Mouse (Mus musculus) megakaryocyte-erythroid progenitor cell, adult 5-6 weeks (primary cell): ENCODE data around the gene Zmym2. TPM values are rescaled to one million over a fixed set of nuclear protein-coding genes. Genes with fewer than 3 reads are reported as not detected.

Source experiments
- ATAC-seq: replicated peaks from 2 replicates; pipeline ENCODE4 v1.8.0; 2016; ENCODE audit warnings: mild to moderate bottlenecking, inconsistent platforms; ENCODE audit not compliant: severe bottlenecking, poor library complexity, low FRiP score, low TSS enrichment
- total RNA-seq, 2 experiments: library from RNA; stranded (forward) in 1 of 2; stranded (reverse) in 1 of 2; fragments of 200-1000, 215-1000 nt in 1 of 2; fragments of >200 nt in 1 of 2; fragmentation: Nextera tagmentation in 1 of 2; gene quantifications; 2 replicates each; pipeline ENCODE4 v1.2.3; 2014 to 2017

Gene Zmym2
- total RNA-seq, 2 experiments from 2014 or later, result 53.7 to 63.3 TPM

- ATAC-seq, result no peak
Measured at GRCm38 (mm10) chr14:56899656-56900055, 13.2 kb downstream of the Zmym2 start.

GRCm38 (mm10) chr14:56903039-56903438, 16.6 kb downstream of the Zmym2 start:
- ATAC-seq, result no peak

GRCm38 (mm10) chr14:56905696-56906095, 19.2 kb downstream of the Zmym2 start:
- no peak for ATAC-seq

GRCm38 (mm10) chr14:56918532-56918931, 32.1 kb downstream of the Zmym2 start:
- no peak for ATAC-seq

GRCm38 (mm10) chr14:56935481-56935880, 49.0 kb downstream of the Zmym2 start:
- no peak for ATAC-seq

- ATAC-seq, result no peak
Measured at GRCm38 (mm10) chr14:56939903-56940302, 53.5 kb downstream of the Zmym2 start.

GRCm38 (mm10) chr14:56952928-56953327, 66.5 kb downstream of the Zmym2 start:
- no peak for ATAC-seq

GRCm38 (mm10) chr14:56954393-56954792, 67.9 kb downstream of the Zmym2 start:
- peak; percentile 52; the same call in 1 of the 2 replicates for ATAC-seq

- peak; percentile 63; the same call in 1 of the 2 replicates for ATAC-seq
Measured at GRCm38 (mm10) chr14:56963969-56964734, 77.7 kb downstream of the Zmym2 start.

- no peak for ATAC-seq
Measured at GRCm38 (mm10) chr14:56969653-56970052, 83.2 kb downstream of the Zmym2 start.

- ATAC-seq, result no peak
Measured at GRCm38 (mm10) chr14:56970160-56970559, 83.7 kb downstream of the Zmym2 start.

GRCm38 (mm10) chr14:56978045-56978655, 91.7 kb downstream of the Zmym2 start:
- no peak for ATAC-seq

- ATAC-seq, result no peak
Measured at GRCm38 (mm10) chr14:56988621-56989020, 102.2 kb downstream of the Zmym2 start.

Other genes starting within 250 kb of the Zmym2 start
- gene Mphosph8, start 218.4 kb upstream of the Zmym2 start, total RNA-seq (2014; fragmentation: Nextera tagmentation), result 27.6 and 34.2 TPM in 2 replicates
- gene Mphosph8, start 218.4 kb upstream of the Zmym2 start, total RNA-seq (2017), result 34.1 and 34.7 TPM in 2 replicates
- 74.0 and 114 TPM in 2 replicates for gene Pspc1, start 108.3 kb upstream of the Zmym2 start, total RNA-seq (2014; fragmentation: Nextera tagmentation)
- gene Pspc1, start 108.3 kb upstream of the Zmym2 start, total RNA-seq (2017), result 157 and 211 TPM in 2 replicates
- 30.1 and 31.3 TPM in 2 replicates for gene Zmym5, start 74.9 kb upstream of the Zmym2 start, total RNA-seq (2014; fragmentation: Nextera tagmentation)
- 24.9 and 41.6 TPM in 2 replicates for gene Zmym5, start 74.9 kb upstream of the Zmym2 start, total RNA-seq (2017)
- not detected in 2 replicates for gene Gja3, start 171.4 kb downstream of the Zmym2 start, total RNA-seq (2014; fragmentation: Nextera tagmentation)
- not detected in 2 replicates for gene Gja3, start 171.4 kb downstream of the Zmym2 start, total RNA-seq (2017)
- gene Gjb2, start 218.0 kb downstream of the Zmym2 start, total RNA-seq (2014; fragmentation: Nextera tagmentation), result 0.40 TPM in 1 of 2 replicates, not detected in the other
- 1.8 TPM in 1 of 2 replicates, not detected in the other for gene Gjb2, start 218.0 kb downstream of the Zmym2 start, total RNA-seq (2017)
- not detected in 2 replicates for gene Gm4491, start 229.2 kb downstream of the Zmym2 start, total RNA-seq (2014; fragmentation: Nextera tagmentation)
- gene Gm4491, start 229.2 kb downstream of the Zmym2 start, total RNA-seq (2017), result not detected in 2 replicates
- gene Gjb6, start 247.0 kb downstream of the Zmym2 start, total RNA-seq (2014; fragmentation: Nextera tagmentation), result not detected in 2 replicates
- not detected in 2 replicates for gene Gjb6, start 247.0 kb downstream of the Zmym2 start, total RNA-seq (2017)